Mouse (Mus musculus): ENCODE data around the gene Nbea. TPM values are rescaled to one million over a fixed set of nuclear protein-coding genes. Genes with fewer than 3 reads are reported as not detected.

Nbea gene
- polyA plus RNA-seq, 1 experiment from 2014 or later, result 2.0 TPM

DNA sequence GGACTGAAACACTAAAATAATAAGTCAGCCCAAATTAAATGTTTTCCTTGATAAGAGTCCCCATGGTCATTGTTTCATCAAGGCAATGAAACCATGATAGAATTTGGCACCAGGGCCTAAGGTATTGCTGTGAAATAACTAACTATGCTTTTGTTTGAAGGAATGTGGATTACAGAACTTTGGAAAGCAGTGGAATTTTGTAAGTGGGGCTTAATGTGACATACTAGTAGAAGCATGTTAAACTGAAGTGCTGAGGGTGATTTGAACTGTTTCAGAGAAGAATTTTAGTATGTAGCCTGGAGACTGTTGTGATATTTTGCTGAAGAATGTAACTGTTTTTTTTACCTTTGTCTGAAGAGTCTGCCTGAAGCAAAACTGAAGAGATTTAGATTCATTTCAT, 66.9 kb downstream of the Nbea start:
- no peaks in the 10 kb centered on the region for H3K4me1 ChIP-seq
- no peak overlapping the region for H3K27ac ChIP-seq
- no peak overlapping the region for H3K4me2 ChIP-seq
- no peak overlapping the region for H3K4me3 ChIP-seq
- no peak overlapping the region for H3K9ac ChIP-seq
- H3K9me3 ChIP-seq (replicated peaks), result no peaks in the 10 kb centered on the region
- H3K36me3 ChIP-seq, result no peaks in the 10 kb centered on the region
- H3K27me3 ChIP-seq (replicated peaks), result no peaks in the 10 kb centered on the region
- no peak for ATAC-seq

DNA sequence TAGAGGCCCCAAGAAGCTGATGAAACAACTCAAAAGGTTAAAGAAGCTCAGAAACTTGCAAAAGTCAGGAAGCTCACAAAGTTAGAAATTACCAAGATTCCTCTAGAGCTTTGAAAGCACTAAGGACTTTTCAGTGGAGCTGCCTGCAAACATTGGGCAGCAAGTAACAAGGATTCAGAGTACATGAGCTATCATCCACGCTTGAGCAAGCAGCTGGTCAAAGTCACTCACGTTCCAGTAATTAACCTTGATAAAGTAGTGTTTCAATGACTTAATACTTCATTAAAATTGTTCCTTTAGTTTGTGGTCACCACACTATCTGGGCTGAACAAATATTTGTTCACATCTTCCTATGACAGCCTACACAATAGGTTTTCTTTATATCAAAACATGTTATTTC, 75.4 kb downstream of the Nbea start:
- Histone ChIP-seq H3K4me2 (no peak overlapping the region), H3K9ac (no peak overlapping the region), H3K36me3 (no peaks in the 10 kb centered on the region), H3K27me3 (replicated peaks) (no peaks in the 10 kb centered on the region), H3K4me3 (no peak overlapping the region), H3K27ac (no peak overlapping the region), H3K9me3 (replicated peaks) (no peaks in the 10 kb centered on the region), H3K4me1 (no peaks in the 10 kb centered on the region)
- no peak for ATAC-seq
- 52% methylated on average over 2 of the region's 2 CpGs for WGBS (ENCODE audit: insufficient replicate concordance)

DNA sequence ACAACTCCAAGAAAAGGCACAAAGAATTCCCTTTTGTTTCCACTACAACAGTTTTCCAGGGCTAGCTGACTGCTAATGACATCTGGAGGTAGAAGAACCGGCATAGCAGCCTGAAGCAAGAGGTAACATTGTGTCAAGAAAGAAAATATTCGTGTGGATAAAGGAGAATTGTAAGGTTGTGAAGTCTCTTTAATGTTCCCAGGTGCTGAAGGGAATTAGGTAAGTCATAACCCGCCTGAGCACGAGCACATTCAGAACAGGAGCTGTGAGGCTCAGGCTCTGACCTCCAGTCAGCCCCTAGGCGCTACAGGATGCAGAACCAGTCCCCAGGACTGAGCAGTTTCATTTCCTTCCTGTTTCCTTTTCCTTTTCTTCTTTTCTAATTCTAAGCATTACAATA, 86.4 kb downstream of the Nbea start:
- no peak for ATAC-seq
- 0 out of 2 replicates have a peak overlapping the region, but pooled peaks have one; percentile 7 for H3K27ac ChIP-seq
- no peaks in the 10 kb centered on the region for H3K27me3 ChIP-seq (replicated peaks)
- H3K4me3 ChIP-seq, result no peak overlapping the region
- no peak overlapping the region for H3K4me2 ChIP-seq
- 29% methylated on average over 5 of the region's 5 CpGs for WGBS (ENCODE audit: insufficient replicate concordance)
- H3K9me3 ChIP-seq (replicated peaks), result no peaks in the 10 kb centered on the region
- H3K4me1 ChIP-seq, result peaks cover 5% of the 10 kb centered on the region; the same call in 1 of the 2 replicates
- H3K36me3 ChIP-seq, result no peaks in the 10 kb centered on the region
- H3K9ac ChIP-seq, result no peak overlapping the region

DNA sequence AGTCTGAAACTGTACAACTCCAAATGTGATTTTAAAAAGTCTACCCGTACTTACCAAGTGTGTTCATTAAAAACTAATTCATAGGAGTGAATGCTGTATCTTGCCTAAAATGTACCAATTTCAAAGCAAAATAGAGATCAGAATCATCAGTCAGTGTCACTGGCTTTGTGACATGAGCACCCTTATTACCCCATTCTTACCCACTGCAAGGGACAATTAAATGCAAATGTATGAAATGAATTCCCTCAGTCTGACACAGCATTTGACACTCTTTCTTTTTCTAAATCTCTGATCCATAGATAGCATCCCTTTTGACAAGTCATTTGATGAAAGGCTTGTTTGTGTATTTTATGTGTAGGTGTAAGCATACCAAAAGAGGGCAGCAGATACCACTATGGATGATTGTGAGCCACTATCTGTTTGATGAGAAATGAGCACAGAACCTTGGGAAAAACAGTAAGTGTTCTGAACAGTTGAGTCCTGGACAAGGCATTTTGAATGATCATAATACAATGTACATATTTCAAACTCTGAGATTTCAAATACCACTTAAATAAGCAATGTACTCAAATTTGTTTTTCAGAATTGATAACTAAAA, 104.4 kb downstream of the Nbea start:
- H3K9me3 ChIP-seq (replicated peaks), result no peaks in the 10 kb centered on the region
- H3K4me1 ChIP-seq, result no peaks in the 10 kb centered on the region
- H3K4me2 ChIP-seq, result no peak overlapping the region
- H3K36me3 ChIP-seq, result no peaks in the 10 kb centered on the region
- WGBS (ENCODE audit: insufficient replicate concordance), result 72% methylated on average over 1 of the region's 1 CpGs
- H3K27me3 ChIP-seq (replicated peaks), result no peaks in the 10 kb centered on the region
- H3K27ac ChIP-seq, result no peak overlapping the region
- H3K9ac ChIP-seq, result no peak overlapping the region
- ATAC-seq, result no peak
- no peak overlapping the region for H3K4me3 ChIP-seq

DNA sequence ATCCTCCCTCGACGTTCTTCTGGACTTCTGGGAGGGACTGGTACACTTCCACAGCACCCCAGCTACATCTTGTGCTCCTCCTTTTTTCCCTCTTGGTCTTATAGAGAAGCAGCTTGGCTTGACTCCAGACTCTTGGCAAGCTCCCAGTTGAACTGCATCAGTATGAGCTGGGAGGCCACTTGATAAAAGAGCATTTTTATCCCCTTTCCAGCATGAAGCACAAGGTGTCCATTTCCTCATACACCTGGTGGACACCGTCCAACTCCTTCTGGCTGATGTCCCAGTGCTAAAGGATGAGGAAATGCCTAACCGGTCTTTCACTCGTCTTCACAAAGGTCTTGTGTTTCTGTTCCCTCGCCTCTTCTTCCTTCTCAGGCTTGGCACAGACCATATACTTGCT, 115.7 kb downstream of the Nbea start:
- Histone ChIP-seq H3K27ac (no peak overlapping the region), H3K4me3 (no peak overlapping the region)
- WGBS (ENCODE audit: insufficient replicate concordance), result 83% methylated on average over 6 of the region's 6 CpGs

DNA sequence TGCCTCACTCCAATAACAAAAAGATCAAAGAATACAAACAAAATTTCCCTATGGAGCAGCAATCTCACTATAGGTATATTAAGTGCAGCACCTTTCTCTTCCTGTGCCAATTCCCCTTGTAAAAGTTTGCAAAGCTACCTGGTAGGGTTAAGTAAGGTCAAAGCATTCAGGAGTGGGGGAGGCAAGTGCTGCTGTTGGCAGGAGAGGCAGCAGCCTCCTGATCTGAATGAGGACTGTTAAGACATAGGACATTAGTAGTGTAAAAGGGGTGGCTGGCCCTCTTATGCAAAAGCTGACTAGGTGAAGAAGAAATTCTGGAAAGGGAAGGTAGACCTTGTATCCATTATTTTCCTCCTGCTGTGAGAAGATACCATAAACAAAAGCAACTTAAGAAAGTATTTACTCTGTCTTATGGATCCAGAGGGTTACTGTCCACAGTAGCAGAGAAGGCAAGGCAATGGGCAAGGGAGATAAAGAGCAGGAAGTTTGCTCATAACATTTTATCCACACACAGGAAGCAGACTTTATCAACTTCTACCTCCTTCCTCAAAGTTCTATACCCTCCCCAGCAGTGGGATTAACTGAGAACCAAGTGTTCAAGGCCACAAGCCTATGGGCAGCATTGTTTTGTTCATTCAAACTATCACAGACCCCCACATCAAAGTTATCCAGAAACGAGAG, 117.0 kb downstream of the Nbea start:
- no peaks in the 10 kb centered on the region for H3K36me3 ChIP-seq
- H3K27ac ChIP-seq, result no peak overlapping the region
- 44% methylated on average over 1 of the region's 1 CpGs for WGBS (ENCODE audit: insufficient replicate concordance)
- H3K9me3 ChIP-seq (replicated peaks), result no peaks in the 10 kb centered on the region
- no peak overlapping the region for H3K4me2 ChIP-seq
- no peak overlapping the region for H3K4me3 ChIP-seq
- no peak overlapping the region for H3K9ac ChIP-seq
- peaks cover 15% of the 10 kb centered on the region for H3K4me1 ChIP-seq
- ATAC-seq, result 0 out of 2 replicates have a peak, but pooled peaks have one; percentile 18
- no peaks in the 10 kb centered on the region for H3K27me3 ChIP-seq (replicated peaks)

More for the DNA sequence above, 115.7 kb downstream of the Nbea start:
- Histone ChIP-seq H3K9me3 (replicated peaks) (no peaks in the 10 kb centered on the region), H3K27me3 (replicated peaks) (no peaks in the 10 kb centered on the region), H3K36me3 (no peaks in the 10 kb centered on the region), H3K4me1 (peaks cover 15% of the 10 kb centered on the region), H3K9ac (no peak overlapping the region), H3K4me2 (no peak overlapping the region)
- no peak for ATAC-seq

DNA sequence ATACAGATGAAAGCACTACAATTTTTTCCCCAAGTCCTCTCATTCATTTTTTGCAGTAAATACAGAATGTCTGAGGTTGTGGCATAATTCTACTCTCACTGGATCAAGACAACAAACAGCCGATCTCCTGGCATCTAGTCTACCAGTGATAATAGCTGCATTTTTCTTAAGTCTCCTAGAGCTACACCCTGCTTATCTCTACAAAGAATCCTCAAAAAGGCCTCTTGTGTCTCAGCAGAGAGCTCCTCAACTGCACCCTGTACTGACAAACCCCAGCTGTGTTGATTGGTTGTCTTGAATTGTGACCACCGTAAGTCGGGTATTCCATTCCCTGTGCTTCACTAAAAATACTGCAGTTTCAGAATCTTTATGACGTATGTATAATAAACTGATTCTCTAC, 118.3 kb downstream of the Nbea start:
- no peak overlapping the region for H3K4me3 ChIP-seq
- ATAC-seq, result peak; percentile 86
- peak overlapping the region; percentile 40 for H3K4me2 ChIP-seq
- H3K9me3 ChIP-seq (replicated peaks), result no peaks in the 10 kb centered on the region
- H3K9ac ChIP-seq, result no peak overlapping the region
- no peaks in the 10 kb centered on the region for H3K36me3 ChIP-seq
- no peaks in the 10 kb centered on the region for H3K27me3 ChIP-seq (replicated peaks)
- H3K4me1 ChIP-seq, result peaks cover 22% of the 10 kb centered on the region
- H3K27ac ChIP-seq, result no peak overlapping the region
- WGBS (ENCODE audit: insufficient replicate concordance), result 31% methylated on average over 4 of the region's 4 CpGs

DNA sequence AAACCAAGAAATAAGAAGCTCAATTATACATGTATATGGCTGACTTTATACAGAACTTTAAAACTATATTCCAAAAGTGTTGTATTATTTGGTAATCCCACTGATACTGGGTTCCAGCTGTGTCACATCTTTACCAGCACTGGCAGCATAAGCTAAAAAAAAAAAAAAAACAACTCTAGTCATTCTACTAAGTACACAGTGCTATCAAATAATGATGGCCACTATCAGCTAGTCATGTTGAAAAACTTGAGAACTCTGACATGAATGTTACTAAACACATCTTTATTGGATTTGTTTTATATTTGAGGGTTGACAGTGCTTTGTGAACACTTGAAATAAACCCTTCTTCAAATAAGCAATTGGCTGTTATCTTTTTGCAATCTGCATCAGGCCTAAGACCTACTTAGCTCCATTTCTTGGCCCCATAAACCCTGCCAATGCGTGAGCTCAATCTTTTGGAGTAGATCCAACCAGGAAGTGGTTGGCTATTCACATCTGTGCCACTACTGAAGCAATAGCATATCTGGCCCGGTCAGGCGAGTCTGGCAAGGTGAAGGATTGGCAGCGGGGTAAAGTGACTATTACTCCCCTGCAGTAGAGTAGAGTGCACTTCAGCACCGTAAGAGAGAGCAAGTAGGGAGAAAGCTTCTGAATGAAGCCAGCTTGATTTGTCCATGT, 137.7 kb downstream of the Nbea start:
- Histone ChIP-seq H3K4me3 (no peak overlapping the region), H3K4me2 (no peak overlapping the region), H3K9ac (no peak overlapping the region), H3K4me1 (no peaks in the 10 kb centered on the region), H3K9me3 (replicated peaks) (no peaks in the 10 kb centered on the region), H3K27ac (no peak overlapping the region), H3K36me3 (no peaks in the 10 kb centered on the region), H3K27me3 (replicated peaks) (no peaks in the 10 kb centered on the region)
- 85% methylated on average over 5 of the region's 5 CpGs for WGBS (ENCODE audit: insufficient replicate concordance)
- no peak for ATAC-seq

DNA sequence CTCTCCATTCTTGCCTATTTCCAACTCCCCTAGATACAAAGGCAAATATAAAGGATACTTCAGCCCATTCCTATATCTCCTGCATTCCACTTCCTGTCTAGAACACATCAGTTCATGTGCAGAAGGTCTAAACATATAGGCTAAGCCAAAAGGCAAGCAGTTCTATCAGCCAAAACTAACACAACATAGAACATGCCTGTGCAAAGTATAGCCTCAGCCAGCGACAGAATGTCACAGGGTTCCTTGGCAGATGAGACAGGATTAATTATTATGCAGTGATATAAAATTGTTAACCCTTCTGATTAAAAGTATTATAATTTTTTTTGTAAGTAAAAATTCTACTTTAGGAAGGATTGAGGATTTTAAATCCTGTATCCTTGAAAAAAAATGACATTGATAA, 140.4 kb downstream of the Nbea start:
- 70% methylated on average over 1 of the region's 1 CpGs for WGBS (ENCODE audit: insufficient replicate concordance)
- H3K27ac ChIP-seq, result no peak overlapping the region
- ATAC-seq, result no peak

DNA sequence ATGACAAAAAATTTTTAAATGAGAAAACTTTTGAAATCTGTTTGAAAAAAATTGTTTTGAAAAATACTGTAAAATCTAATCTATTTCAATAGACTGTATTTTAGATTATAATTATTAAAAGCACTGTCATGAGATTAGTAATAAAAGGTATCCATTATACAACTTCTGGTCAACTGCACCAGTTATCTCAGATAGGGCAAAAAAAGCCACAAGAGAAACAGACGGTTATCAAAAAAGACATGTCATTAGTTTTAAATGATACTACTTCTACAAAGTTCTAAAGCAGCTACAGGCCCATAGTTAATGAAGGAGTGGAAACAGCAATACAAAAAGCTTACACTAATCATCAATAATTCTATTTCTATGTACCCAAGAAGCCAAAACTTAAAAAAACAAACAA, 144.0 kb downstream of the Nbea start:
- WGBS (ENCODE audit: insufficient replicate concordance), result 47% methylated on average over 1 of the region's 1 CpGs
- Histone ChIP-seq H3K9ac (no peak overlapping the region), H3K36me3 (no peaks in the 10 kb centered on the region), H3K9me3 (replicated peaks) (no peaks in the 10 kb centered on the region), H3K27ac (no peak overlapping the region), H3K4me1 (no peaks in the 10 kb centered on the region; the same call in 1 of the 2 replicates), H3K4me3 (no peak overlapping the region), H3K4me2 (no peak overlapping the region), H3K27me3 (replicated peaks) (no peaks in the 10 kb centered on the region)
- ATAC-seq, result peak; percentile 49; the same call in 1 of the 2 replicates

More for the DNA sequence above, 140.4 kb downstream of the Nbea start:
- H3K4me1 ChIP-seq, result no peaks in the 10 kb centered on the region; the same call in 1 of the 2 replicates
- no peaks in the 10 kb centered on the region for H3K9me3 ChIP-seq (replicated peaks)
- H3K27me3 ChIP-seq (replicated peaks), result no peaks in the 10 kb centered on the region
- H3K9ac ChIP-seq, result no peak overlapping the region
- H3K4me2 ChIP-seq, result no peak overlapping the region
- H3K36me3 ChIP-seq, result no peaks in the 10 kb centered on the region
- no peak overlapping the region for H3K4me3 ChIP-seq

DNA sequence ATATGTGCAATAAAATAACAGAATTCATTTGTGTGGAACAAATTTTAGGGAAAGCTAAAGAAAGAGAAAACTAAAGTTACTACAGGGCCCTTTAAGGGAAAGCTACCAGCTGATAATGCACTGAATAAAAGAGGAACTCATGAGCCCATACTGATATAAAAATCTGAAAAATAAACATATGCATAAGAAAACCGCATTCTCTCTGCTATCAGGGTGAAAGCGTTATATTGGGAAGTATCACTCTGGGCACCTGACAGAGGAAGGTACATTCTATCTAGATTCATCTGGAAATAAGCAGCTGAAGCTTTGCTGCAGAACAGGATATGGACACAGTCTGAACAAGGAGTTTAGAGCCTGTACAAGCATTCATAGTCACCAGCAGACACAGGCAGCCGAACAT, 148.9 kb downstream of the Nbea start:
- H3K36me3 ChIP-seq, result no peaks in the 10 kb centered on the region
- 61% methylated on average over 3 of the region's 3 CpGs for WGBS (ENCODE audit: insufficient replicate concordance)
- H3K4me3 ChIP-seq, result no peak overlapping the region
- H3K4me1 ChIP-seq, result no peaks in the 10 kb centered on the region; the same call in 1 of the 2 replicates
- no peak overlapping the region for H3K27ac ChIP-seq
- ATAC-seq, result no peak
- H3K9me3 ChIP-seq (replicated peaks), result no peaks in the 10 kb centered on the region
- H3K27me3 ChIP-seq (replicated peaks), result no peaks in the 10 kb centered on the region
- no peak overlapping the region for H3K4me2 ChIP-seq
- no peak overlapping the region for H3K9ac ChIP-seq

DNA sequence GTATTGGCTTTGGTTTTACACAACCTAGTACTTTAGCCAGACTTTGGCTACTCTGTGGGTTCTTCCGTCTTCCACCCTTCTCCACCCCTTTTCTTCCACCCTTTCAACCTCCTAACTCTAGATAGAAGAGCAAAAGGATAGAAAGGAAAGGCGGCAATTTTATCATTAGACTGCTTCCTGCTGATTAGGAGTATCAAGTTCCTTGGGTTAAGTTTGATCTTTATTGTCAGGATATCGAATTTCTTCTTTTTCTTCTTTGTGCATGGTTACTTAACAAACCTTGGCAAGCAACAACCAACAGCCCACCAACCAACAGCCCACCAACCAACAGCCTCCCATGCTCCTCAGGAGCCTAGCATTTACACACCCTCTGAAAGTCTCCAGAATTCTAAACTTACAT, 165.0 kb downstream of the Nbea start:
- 47% methylated on average over 3 of the region's 3 CpGs for WGBS (ENCODE audit: insufficient replicate concordance)
- Histone ChIP-seq H3K36me3 (no peaks in the 10 kb centered on the region), H3K27ac (no peak overlapping the region), H3K4me3 (no peak overlapping the region), H3K27me3 (replicated peaks) (no peaks in the 10 kb centered on the region), H3K9me3 (replicated peaks) (no peaks in the 10 kb centered on the region), H3K4me1 (no peaks in the 10 kb centered on the region), H3K4me2 (no peak overlapping the region), H3K9ac (no peak overlapping the region)
- no peak for ATAC-seq
